Mouse (Mus musculus) layer of hippocampus, adult 9-10 months (tissue): ENCODE results near the gene Fbrs.
"Not testable (repeated sequence)": the region's sequence is repeated elsewhere in the genome, so short reads cannot be mapped to it uniquely, and the experiment has no call there.

Source experiments
- DNase-seq: peaks from one replicate; pipeline ENCODE4 v3.0.0; 2022; ENCODE audit warnings: low spot score

Fbrs gene

GRCm38 (mm10) chr7:127476336-127476735 is 2.7 kb upstream of the Fbrs start:
- no peak for DNase-seq

- DNase-seq: no peak
Measured at GRCm38 (mm10) chr7:127476855-127477254, 2.1 kb upstream of the Fbrs start.

- peak; percentile 100 for DNase-seq
Measured at GRCm38 (mm10) chr7:127477687-127478634, 1.0 kb upstream of the Fbrs start.

GRCm38 (mm10) chr7:127479318-127480225 is 573 bp downstream of the Fbrs start:
- DNase-seq: no peak

GRCm38 (mm10) chr7:127480321-127480720 is 1.3 kb downstream of the Fbrs start:
- no peak for DNase-seq

- no peak for DNase-seq
Measured at GRCm38 (mm10) chr7:127485416-127485815, 6.4 kb downstream of the Fbrs start.

GRCm38 (mm10) chr7:127488364-127488763 is 9.4 kb downstream of the Fbrs start:
- not testable (repeated sequence) for DNase-seq

GRCm38 (mm10) chr7:127489982-127490381 is 11.0 kb downstream of the Fbrs start:
- DNase-seq: no peak

- no peak for DNase-seq
Measured at GRCm38 (mm10) chr7:127491846-127492245, 12.8 kb downstream of the Fbrs start.

GRCm38 (mm10) chr7:127494648-127495047 is 15.6 kb downstream of the Fbrs start:
- no peak for DNase-seq

GRCm38 (mm10) chr7:127497382-127497781 is 18.4 kb downstream of the Fbrs start:
- DNase-seq: no peak

- DNase-seq: no peak
Measured at GRCm38 (mm10) chr7:127498407-127498806, 19.4 kb downstream of the Fbrs start.

- DNase-seq: no peak
Measured at GRCm38 (mm10) chr7:127508291-127508690, 29.3 kb downstream of the Fbrs start.

GRCm38 (mm10) chr7:127509830-127510229 is 30.8 kb downstream of the Fbrs start:
- not testable (repeated sequence) for DNase-seq

GRCm38 (mm10) chr7:127511241-127511640 is 32.2 kb downstream of the Fbrs start:
- DNase-seq: no peak

GRCm38 (mm10) chr7:127511808-127512230 is 32.8 kb downstream of the Fbrs start, which contains the start of gene Srcap:
TSS of gene Srcap (plus strand) at chr7:127511983.
- peak; percentile 91 for DNase-seq

GRCm38 (mm10) chr7:127512231-127513015 is 33.4 kb downstream of the Fbrs start:
- DNase-seq: peak; percentile 48

GRCm38 (mm10) chr7:127513016-127513390 is 34.0 kb downstream of the Fbrs start:
- DNase-seq: no peak

- no peak for DNase-seq
Measured at GRCm38 (mm10) chr7:127513781-127514180, 34.8 kb downstream of the Fbrs start.

- no peak for DNase-seq
Measured at GRCm38 (mm10) chr7:127515846-127516245, 36.8 kb downstream of the Fbrs start.

GRCm38 (mm10) chr7:127516344-127516743 is 37.3 kb downstream of the Fbrs start:
- no peak for DNase-seq

- no peak for DNase-seq
Measured at GRCm38 (mm10) chr7:127519284-127519683, 40.3 kb downstream of the Fbrs start, which contains the start of gene Gm42715. TSS of gene Gm42715 (plus strand) at chr7:127519584.
